Mouse (Mus musculus) urinary bladder, postnatal 4 days (tissue): ENCODE measurements at regions not wholly inside any gene's neighbourhood (a gene's known extent, or its start where the extent isn't known, plus 50 kb on each side); places are given as distances from the start of the nearest gene placed in this dataset.

Source experiments
- DNase-seq, 2 experiments: peaks; one replicate each; pipeline ENCODE4 v3.0.0; 2021 to 2022; ENCODE audit warnings: low spot score in 2 of 2

- DNase-seq = no peak
These were observed 71.6 kb upstream of the Hand1 start for GRCm38 (mm10) chr11:57904216-57904615.

DNA sequence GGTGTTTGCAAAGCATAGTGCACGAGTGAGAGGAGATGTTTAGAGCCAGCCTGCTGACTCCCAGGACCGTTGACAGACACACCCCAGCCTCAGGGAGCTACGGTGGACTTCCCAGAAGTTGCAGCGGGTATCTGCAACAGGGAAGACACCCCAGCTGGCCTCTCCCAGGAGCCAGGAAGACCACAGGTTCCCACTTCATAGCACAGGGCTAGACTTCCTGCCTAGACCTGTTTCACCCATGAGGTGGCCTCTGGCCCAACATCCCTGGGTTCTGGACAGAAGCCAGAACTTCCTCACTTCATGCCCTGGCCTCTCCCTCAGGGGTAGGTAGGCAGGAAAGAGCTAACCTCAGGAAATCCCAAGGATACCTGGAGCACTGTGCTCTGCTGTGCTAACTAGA, 66.7 kb upstream of the Hand1 start:
- DNase-seq = no peak

- no peak for DNase-seq
These were observed 62.9 kb upstream of the Hand1 start for GRCm38 (mm10) chr11:57895497-57895896.

DNA sequence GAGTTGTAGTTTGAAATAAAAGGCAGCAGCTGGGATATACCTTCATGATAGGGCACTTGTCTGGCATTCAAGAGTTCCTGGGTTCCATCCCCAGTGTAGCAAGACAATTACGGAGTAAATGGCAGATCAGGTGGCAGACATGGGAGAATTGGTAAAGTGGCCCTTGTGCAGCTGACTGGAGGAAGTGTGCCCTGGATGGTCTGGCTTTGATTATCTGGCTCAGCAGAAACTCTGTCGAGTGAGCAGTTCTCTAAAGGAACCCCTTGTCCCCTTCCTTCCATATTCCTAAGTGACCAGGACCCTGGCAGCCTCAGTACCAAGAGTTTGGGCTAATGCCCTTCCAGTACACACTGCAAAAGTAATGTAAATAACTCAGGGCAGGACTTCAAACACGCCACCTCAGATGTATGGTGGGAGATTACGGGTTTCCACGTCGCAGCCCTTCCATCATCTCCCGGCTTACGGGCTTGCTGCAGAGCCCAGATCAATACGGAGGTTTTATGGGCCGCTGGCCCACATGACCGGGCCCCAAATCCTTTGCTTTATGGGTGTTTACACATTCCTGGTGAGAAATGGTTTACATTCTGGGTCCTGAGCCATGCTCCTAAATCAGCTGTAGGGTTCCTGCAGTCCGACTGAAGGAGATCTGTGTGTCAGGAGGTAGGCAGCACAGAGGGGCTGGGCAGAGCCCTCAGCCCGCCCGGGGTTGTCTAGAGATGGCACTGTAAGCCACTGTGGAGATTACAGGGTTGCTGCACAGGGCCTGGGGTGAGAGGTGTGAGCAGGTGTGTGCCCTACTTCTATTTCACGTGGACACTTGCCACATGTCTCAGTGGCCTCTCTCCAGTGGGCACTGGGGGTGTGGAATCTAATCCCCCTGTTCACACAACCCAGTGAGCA, 50.4 kb upstream of the Hand1 start:
- DNase-seq = no peak
